Mouse (Mus musculus) limb, embryonic 15.5 days (tissue): ENCODE results near the gene Med17. TPM values are rescaled to one million over a fixed set of nuclear protein-coding genes. Genes with fewer than 3 reads are reported as not detected.

Source experiments
- ATAC-seq: fragments of 200-750 bp; cut with Nextera tagmentation; 2 replicates; pipeline ENCODE4 v1.8.0; 2017; ENCODE audit warnings: low read depth, moderate TSS enrichment; ENCODE audit not compliant: insufficient number of reproducible peaks, low FRiP score, low TSS enrichment
- H3K27ac ChIP-seq: fragments of 300-500 bp; sonication (generic); 2 replicates; pipeline ENCODE4 v1.5.1; 2015; ENCODE audit warnings: moderate library complexity, mild to moderate bottlenecking, inconsistent platforms
- H3K27me3 ChIP-seq: fragments of 300-500 bp; sonication (generic); 2 replicates; pipeline ENCODE4 v1.6.1; 2015; ENCODE audit warnings: inconsistent platforms
- H3K36me3 ChIP-seq: fragments of 300-500 bp; sonication (generic); 2 replicates; pipeline ENCODE4 v1.6.1; 2015; ENCODE audit warnings: inconsistent platforms
- H3K4me1 ChIP-seq: fragments of 300-500 bp; sonication (generic); 2 replicates; pipeline ENCODE4 v1.6.1; 2015; ENCODE audit warnings: inconsistent platforms
- H3K4me2 ChIP-seq: fragments of 300-500 bp; sonication (generic); 2 replicates; pipeline ENCODE4 v1.6.1; 2015; ENCODE audit warnings: mild to moderate bottlenecking, inconsistent platforms
- H3K4me3 ChIP-seq: fragments of 300-500 bp; sonication (generic); 2 replicates; pipeline ENCODE4 v1.5.1; 2015; ENCODE audit warnings: mild to moderate bottlenecking, inconsistent platforms
- H3K9ac ChIP-seq: fragments of 300-500 bp; sonication (generic); 2 replicates; pipeline ENCODE4 v1.6.1; 2015; ENCODE audit warnings: inconsistent platforms
- H3K9me3 ChIP-seq: fragments of 300-500 bp; sonication (generic); 2 replicates; pipeline ENCODE4 v1.6.1; 2016; ENCODE audit warnings: inconsistent platforms
- WGBS: fragments of 180-500 bp; shearing (Covaris S2); methylation state at CpG from one replicate; pipeline ENCODE4 v1.1.7; 2015; 5-methylcytosine and 5-hydroxymethylcytosine counted together
- polyA plus RNA-seq: library from polyadenylated mRNA; unstranded; fragments of >200 nt; fragmentation: Nextera tagmentation; extraction: Ambion mirVana; gene quantifications from 2 replicates; pipeline ENCODE4 v1.2.1, GENCODE M21; 2015

Gene Med17
- polyA plus RNA-seq, 1 experiment from 2014 or later: 32.7 TPM

DNA sequence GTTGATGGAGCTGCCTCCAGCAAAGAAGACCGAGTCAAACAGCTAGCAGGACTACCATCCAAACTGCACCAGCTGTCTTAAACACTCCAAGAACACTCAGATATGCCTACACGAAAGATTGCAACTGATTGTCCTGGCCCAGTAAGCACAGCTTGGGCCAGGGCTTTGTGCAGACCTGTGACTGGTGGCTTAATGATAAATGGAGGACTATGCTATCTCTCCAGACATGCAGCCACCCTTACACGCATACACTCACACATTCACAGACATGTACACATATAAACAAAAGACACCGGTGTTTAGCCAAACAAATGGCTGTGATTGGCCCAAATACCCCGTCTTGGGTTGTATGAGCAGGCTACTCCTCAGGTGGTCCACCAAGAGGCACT, 754 bp upstream of the Med17 start:
- peaks cover 21% of the 10 kb centered on the region for H3K4me1 ChIP-seq
- no peaks in the 10 kb centered on the region for H3K9me3 ChIP-seq
- no peaks in the 10 kb centered on the region for H3K27me3 ChIP-seq
- peak overlapping the region; percentile 85 for H3K4me3 ChIP-seq
- peaks cover 18% of the 10 kb centered on the region for H3K36me3 ChIP-seq
- ATAC-seq: no peak
- WGBS: 47% methylated on average over 5 of the region's 5 CpGs
- H3K27ac ChIP-seq: no peak overlapping the region
- peak overlapping the region; percentile 55 for H3K4me2 ChIP-seq
- H3K9ac ChIP-seq: peak overlapping the region; percentile 89

DNA sequence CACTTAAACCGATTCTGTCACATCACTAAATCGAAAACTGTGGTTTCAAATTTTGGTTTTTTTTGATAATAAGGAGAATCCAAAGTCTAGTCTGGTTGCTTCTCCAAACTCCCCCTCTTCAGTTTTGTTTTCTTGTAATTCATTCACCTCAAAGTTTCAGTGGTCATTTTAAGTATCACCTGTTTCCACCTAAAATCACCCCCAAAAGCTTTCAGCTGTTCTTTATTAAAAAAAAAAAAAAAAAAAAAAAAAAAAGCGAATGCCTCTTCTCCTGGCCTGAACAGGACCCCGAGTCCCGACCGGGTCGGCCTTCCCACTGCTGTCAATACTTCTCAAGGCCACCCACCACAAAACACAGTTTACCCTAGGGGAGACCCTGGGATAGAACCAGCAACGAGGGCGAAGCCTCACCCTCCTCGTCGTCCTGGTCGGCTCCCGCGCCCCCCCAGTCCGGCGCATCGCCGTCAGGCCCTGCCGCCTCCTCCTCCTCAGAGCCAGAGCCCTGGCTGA, 537 bp downstream of the Med17 start:
- peak overlapping the region; percentile 85 for H3K4me3 ChIP-seq
- WGBS: 8% methylated on average over 19 of the region's 19 CpGs

DNA sequence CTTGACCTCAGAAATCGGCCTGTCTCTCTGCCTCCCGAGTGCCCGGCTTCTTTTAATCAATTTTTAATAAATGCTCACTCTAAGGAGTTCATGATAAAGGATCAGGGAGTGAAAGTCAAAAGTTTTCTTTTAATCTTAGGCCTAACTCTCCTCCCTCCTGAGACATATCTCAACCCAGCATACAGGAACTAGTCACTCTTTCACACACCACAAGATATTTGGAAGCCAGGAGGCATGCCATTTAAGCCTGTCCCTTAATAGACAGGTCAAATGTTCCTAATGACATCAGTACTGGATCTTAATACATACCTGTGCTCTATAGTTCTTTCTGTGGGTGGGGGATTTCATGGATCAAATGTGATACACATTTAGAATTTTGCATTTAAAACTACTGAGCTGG, 1.4 kb downstream of the Med17 start:
- H3K27me3 ChIP-seq: no peaks in the 10 kb centered on the region
- peaks cover 38% of the 10 kb centered on the region for H3K36me3 ChIP-seq
- H3K4me3 ChIP-seq: no peak overlapping the region
- no peak overlapping the region for H3K27ac ChIP-seq
- H3K9me3 ChIP-seq: no peaks in the 10 kb centered on the region
- no peak overlapping the region for H3K4me2 ChIP-seq
- 89% methylated on average over 3 of the region's 3 CpGs for WGBS
- no peak for ATAC-seq
- H3K4me1 ChIP-seq: peaks cover 21% of the 10 kb centered on the region
- H3K9ac ChIP-seq: no peak overlapping the region

More for the DNA sequence above, 537 bp downstream of the Med17 start:
- Histone ChIP-seq H3K4me2 (peak overlapping the region; percentile 55), H3K27me3 (no peaks in the 10 kb centered on the region), H3K27ac (peak overlapping the region; percentile 89), H3K4me1 (peaks cover 21% of the 10 kb centered on the region), H3K9ac (peak overlapping the region; percentile 89), H3K9me3 (no peaks in the 10 kb centered on the region), H3K36me3 (peaks cover 29% of the 10 kb centered on the region)
- peak; percentile 22; the same call in 1 of the 2 replicates for ATAC-seq

DNA sequence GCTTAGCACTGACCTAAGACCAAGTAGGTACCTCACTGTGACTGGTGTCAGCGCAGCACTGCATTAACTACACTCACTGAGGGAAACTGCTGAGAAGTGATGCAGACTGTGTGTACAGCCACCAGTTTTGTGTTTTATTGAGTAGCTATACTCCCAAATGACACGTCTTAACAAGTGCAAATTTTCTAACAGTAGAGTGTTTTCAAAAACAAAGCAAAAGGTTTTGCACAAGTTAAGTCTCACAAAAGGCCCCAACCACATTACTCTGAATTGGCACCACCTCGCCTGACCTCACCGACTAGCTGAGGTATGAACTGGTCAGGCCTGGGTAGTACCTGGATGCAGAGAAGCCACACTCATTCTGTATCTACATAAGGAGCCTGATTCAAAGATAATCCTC, 2.9 kb downstream of the Med17 start:
- Histone ChIP-seq H3K9me3 (no peaks in the 10 kb centered on the region), H3K4me2 (no peak overlapping the region), H3K36me3 (peaks cover 53% of the 10 kb centered on the region), H3K4me3 (no peak overlapping the region), H3K27ac (no peak overlapping the region), H3K4me1 (peaks cover 21% of the 10 kb centered on the region), H3K27me3 (no peaks in the 10 kb centered on the region), H3K9ac (no peak overlapping the region)
- no peak for ATAC-seq
- WGBS: 93% methylated on average over 4 of the region's 4 CpGs

DNA sequence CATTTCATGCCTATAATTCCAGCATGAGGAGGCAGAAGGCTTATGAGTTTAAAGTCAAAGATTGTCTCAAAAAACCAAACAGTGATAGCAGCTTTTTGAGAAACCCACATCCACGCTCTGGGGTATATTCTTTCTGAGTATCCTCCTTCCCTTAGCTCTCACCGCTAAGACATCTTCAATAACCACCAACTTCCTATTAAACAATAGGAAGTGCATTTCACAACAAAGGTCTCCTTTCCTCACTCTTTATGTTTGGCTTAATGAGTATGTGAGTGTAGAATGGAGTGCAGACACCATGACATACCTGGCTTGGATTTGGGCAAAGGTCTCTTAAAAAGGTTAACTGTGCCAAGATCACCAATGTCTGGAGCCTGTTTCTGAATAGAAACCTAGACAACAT, 5.8 kb downstream of the Med17 start:
- Histone ChIP-seq H3K4me3 (no peak overlapping the region), H3K36me3 (peaks cover 82% of the 10 kb centered on the region), H3K27me3 (no peaks in the 10 kb centered on the region), H3K4me1 (peaks cover 14% of the 10 kb centered on the region; the same call in 1 of the 2 replicates), H3K9me3 (no peaks in the 10 kb centered on the region), H3K27ac (no peak overlapping the region), H3K4me2 (no peak overlapping the region), H3K9ac (no peak overlapping the region)
- 93% methylated on average over 2 of the region's 2 CpGs for WGBS
- ATAC-seq: no peak

DNA sequence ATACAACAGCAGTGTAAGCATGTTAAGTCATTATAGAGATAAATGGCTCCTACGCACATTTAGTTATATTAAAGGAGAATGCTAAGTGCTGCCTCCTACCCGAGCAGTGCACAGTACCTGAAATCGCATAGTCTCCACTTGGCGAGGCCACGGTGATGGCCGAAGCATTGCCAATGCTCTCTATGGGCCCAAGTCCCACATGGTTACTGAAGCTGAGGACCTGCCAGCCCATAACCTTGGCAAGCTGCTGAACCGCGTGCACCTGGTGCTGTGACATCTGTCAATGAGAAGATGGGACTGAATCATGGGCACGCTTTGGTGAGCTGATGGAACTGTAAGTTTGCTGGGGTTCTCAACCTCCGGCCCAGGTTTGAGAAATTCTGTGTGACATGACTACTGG, 16.2 kb downstream of the Med17 start:
- Histone ChIP-seq H3K27me3 (no peaks in the 10 kb centered on the region), H3K36me3 (peaks cover 78% of the 10 kb centered on the region), H3K9ac (no peak overlapping the region), H3K9me3 (no peaks in the 10 kb centered on the region), H3K4me1 (no peaks in the 10 kb centered on the region), H3K4me3 (no peak overlapping the region), H3K27ac (no peak overlapping the region), H3K4me2 (no peak overlapping the region)
- no peak for ATAC-seq
- WGBS: 96% methylated on average over 10 of the region's 10 CpGs

DNA sequence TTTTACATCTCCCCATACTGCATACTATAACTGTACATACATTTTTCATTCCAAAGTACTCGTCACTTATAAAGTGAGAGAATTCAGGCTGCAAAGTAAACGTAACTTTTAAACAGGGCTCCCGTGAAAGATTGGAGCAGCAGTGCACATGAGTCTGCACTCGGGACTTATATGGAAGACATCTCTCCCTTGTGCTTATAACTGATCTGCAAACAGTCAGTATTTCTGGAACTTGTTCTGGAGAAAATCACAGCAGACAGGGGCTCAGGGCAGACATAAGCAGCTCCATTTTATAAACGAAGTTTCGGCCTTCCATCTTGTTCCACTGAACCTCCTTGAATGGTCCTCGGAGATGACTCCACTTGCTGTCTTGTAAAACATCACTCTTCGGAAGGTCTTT, 17.8 kb downstream of the Med17 start:
- H3K27me3 ChIP-seq: no peaks in the 10 kb centered on the region
- 95% methylated on average over 8 of the region's 8 CpGs for WGBS
- ATAC-seq: no peak
- peaks cover 64% of the 10 kb centered on the region for H3K36me3 ChIP-seq
- no peak overlapping the region for H3K4me3 ChIP-seq
- no peak overlapping the region for H3K27ac ChIP-seq
- H3K4me1 ChIP-seq: no peaks in the 10 kb centered on the region
- no peak overlapping the region for H3K4me2 ChIP-seq
- H3K9ac ChIP-seq: no peak overlapping the region
- H3K9me3 ChIP-seq: no peaks in the 10 kb centered on the region

DNA sequence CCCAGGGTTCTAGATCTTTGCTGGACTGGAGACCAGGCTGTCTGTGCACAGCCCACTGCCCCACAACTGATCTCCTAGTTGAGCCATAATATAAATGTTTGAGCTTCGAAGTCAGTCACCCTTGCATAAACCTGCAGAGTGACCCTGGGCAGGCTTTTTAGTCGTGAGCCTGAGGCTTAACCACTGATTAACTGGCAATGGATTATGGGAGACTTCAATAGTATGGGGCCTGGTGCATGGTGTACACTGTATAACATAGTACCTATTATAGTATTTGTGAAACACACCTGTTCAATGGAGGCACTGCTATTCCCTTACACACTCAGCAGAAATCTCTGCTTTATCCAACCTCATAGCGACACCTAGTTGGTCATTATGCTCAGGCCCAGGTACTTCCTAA, 23.5 kb downstream of the Med17 start:
- Histone ChIP-seq H3K4me2 (no peak overlapping the region), H3K27me3 (no peaks in the 10 kb centered on the region), H3K9me3 (no peaks in the 10 kb centered on the region), H3K4me3 (no peak overlapping the region), H3K36me3 (peaks cover 10% of the 10 kb centered on the region; the same call in 1 of the 2 replicates), H3K4me1 (no peaks in the 10 kb centered on the region), H3K27ac (no peak overlapping the region), H3K9ac (no peak overlapping the region)
- ATAC-seq: no peak
- 74% methylated on average over 3 of the region's 3 CpGs for WGBS

DNA sequence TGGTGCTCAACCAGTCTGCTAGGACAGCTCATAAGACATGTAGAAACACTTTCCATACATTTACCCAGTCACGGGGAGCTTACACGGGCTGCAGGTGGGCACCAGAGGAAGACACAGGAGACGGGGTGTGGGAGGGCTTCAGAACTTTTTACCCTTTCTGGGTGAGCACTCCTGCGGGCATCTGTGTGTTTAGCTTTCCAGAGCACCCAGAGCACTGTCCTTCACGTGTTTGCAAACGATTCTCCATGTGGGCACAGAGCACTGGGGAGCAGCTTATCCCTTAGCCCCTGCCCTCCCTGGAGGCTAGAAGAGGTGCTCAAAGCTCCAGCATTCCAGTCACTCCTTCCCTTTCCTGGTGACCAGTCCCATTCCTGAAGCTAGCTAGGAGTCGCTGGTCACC, 25.2 kb downstream of the Med17 start:
- H3K27ac ChIP-seq: no peak overlapping the region
- no peaks in the 10 kb centered on the region for H3K27me3 ChIP-seq
- no peak overlapping the region for H3K4me3 ChIP-seq
- H3K4me1 ChIP-seq: no peaks in the 10 kb centered on the region
- H3K9ac ChIP-seq: no peak overlapping the region
- WGBS: 83% methylated on average over 7 of the region's 7 CpGs
- ATAC-seq: no peak
- H3K4me2 ChIP-seq: no peak overlapping the region
- no peaks in the 10 kb centered on the region for H3K9me3 ChIP-seq
- H3K36me3 ChIP-seq: no peaks in the 10 kb centered on the region

DNA sequence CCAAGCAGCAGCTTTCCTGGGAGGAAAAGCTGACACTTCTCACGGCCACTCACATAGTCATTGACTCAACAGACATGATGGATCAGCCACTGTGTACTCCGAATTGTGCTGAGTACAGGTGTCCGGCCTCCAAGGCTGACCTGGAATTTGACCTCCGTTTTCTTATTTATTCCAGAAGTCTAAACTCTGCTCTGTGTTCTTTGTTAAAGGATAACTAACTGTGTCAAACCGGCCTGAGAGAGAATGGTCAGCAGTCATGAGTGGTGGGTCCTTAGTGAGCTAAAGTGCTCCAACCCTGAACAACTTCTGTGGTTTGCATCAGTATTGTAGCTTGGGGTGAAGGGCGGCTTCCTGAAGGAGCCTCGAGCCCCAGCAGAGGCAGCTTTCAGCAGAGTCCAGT, 27.5 kb downstream of the Med17 start:
- no peak for ATAC-seq
- no peak overlapping the region for H3K4me3 ChIP-seq
- H3K9ac ChIP-seq: no peak overlapping the region
- no peaks in the 10 kb centered on the region for H3K9me3 ChIP-seq
- H3K4me2 ChIP-seq: no peak overlapping the region
- no peak overlapping the region for H3K27ac ChIP-seq
- H3K36me3 ChIP-seq: no peaks in the 10 kb centered on the region
- WGBS: 80% methylated on average over 7 of the region's 7 CpGs
- H3K27me3 ChIP-seq: no peaks in the 10 kb centered on the region
- no peaks in the 10 kb centered on the region for H3K4me1 ChIP-seq

DNA sequence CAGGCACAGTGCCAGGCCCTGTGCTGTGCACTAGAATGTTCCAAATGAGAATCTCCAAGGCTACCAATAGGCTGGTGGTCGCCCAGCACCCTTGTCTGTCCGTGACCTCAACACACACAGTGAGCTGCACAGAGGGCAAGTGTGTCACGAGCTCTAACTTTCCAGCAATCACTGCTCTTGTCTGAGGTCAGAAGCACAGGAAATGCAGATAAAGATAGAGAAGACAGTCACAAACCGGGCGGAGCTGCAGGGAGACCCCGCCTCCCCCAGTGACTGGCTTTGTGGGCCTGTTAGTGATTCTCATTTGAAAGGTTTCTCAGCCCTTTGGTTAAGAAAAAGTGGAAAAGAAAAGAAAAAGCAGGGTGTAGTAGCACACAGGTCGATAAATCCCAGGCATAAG, 29.4 kb downstream of the Med17 start:
- Histone ChIP-seq H3K9ac (no peak overlapping the region), H3K27me3 (no peaks in the 10 kb centered on the region), H3K4me1 (no peaks in the 10 kb centered on the region), H3K4me3 (no peak overlapping the region), H3K27ac (no peak overlapping the region), H3K36me3 (no peaks in the 10 kb centered on the region), H3K4me2 (no peak overlapping the region), H3K9me3 (no peaks in the 10 kb centered on the region)
- no peak for ATAC-seq
- 74% methylated on average over 7 of the region's 7 CpGs for WGBS

DNA sequence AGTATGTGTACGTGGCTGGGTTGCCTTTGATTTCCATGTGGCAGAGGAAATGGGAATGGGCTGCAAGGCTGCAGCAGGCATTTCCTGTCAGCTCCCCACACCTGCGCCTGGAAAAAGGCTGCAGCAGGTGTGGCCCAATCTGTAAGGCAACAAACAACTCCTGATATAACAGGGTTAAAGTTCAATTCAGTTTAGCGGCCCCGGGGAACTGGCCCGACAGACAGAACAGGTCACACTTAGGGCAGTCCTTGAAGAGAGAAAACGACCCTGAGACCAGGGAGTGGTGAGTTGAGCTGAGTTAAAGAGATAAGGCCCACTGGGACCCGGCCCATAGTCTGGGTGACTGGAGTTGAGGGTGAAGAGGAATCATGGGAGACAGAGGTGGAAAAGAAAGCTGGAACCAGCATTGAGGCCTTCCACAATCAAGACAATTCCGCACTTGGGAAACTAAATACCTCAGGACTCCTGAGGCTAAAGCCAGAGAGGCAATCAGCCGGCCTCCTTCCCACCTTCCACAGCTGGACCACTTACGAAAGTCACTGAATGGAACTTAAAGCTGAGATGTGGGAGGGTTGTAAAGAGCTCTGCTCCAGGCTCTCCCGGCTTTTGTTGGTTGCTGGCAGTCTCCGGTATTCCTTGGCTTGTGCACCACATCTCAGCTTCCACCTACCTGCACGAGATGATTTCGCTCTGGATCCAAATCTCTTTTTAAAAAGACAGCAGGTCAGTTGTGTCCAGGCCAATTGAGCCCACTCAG, 34.2 kb downstream of the Med17 start:
- no peaks in the 10 kb centered on the region for H3K27me3 ChIP-seq
- no peaks in the 10 kb centered on the region for H3K36me3 ChIP-seq
- no peak overlapping the region for H3K9ac ChIP-seq
- ATAC-seq: no peak
- no peak overlapping the region for H3K4me3 ChIP-seq
- no peaks in the 10 kb centered on the region for H3K9me3 ChIP-seq
- H3K27ac ChIP-seq: no peak overlapping the region
- no peak overlapping the region for H3K4me2 ChIP-seq
- no peaks in the 10 kb centered on the region for H3K4me1 ChIP-seq
- WGBS: 50% methylated on average over 14 of the region's 14 CpGs
